ENCODE assay signal across 14 mouse cellular contexts in the genomic region with DNA sequence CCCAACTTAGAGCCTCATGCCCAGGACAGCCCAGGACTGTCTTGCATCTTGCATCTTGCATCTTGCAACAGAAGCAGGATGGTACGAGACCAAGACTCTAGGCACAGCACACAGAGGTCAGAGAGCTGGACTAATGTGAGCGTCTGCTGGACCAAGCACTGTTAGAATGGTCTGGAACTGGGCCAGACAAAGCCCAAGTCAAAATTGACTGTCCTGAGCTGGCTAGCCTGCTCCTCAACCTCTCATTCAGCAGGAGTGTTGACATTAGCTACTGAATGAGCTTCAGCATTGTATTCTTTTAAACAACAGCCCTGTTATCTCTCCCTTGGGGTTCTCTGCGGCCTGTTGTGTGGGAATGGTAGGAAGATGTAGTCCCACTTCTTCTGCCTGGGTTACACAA.
"Had no signal": no experiment of that assay in that cellular context is flagged by ENCODE, and none has a peak within 500 bp of the region (broad histone marks: within the 10 kb centered on the region; RNA-seq: fewer than 3 reads in every experiment).

No protein-coding gene starts in this region.

- ATAC-seq: forebrain, embryonic 16.5 days; hindbrain, postnatal 0 days; intestine, embryonic 16.5 days had no signal

- DNase-seq: gastrocnemius, postnatal 14 days; gastrocnemius, postnatal 36 days; heart, adult 11 months; heart, adult 2 months; heart, postnatal 14 days; heart, postnatal 36 days; kidney, adult 11 months; kidney, adult 2 months; kidney, adult 9 months; kidney, postnatal 14 days; kidney, postnatal 4 days had no signal
